Mouse (Mus musculus) kidney, embryonic 15.5 days (tissue): ENCODE measurements around the gene Hp1bp3. TPM values are rescaled to one million over a fixed set of nuclear protein-coding genes. Genes with fewer than 3 reads are reported as not detected.
A peak's percentile ranks its signal among the peaks of the same experiment; 100 is the strongest.

Experiments used
- ATAC-seq: fragments of 200-750 bp; cut with Nextera tagmentation; replicated peaks from 2 replicates; pipeline ENCODE4 v1.8.0; 2017; ENCODE audit warnings: moderate TSS enrichment; ENCODE audit not compliant: low FRiP score
- H3K27ac ChIP-seq: fragments of 300-500 bp; sonication (generic); 2 replicates; pipeline ENCODE4 v1.5.1; 2015; ENCODE audit warnings: mild to moderate bottlenecking, inconsistent platforms
- H3K27me3 ChIP-seq: fragments of 300-500 bp; sonication (generic); 2 replicates; pipeline ENCODE4 v1.6.1; 2015; ENCODE audit warnings: inconsistent platforms
- H3K36me3 ChIP-seq: fragments of 300-500 bp; sonication (generic); 2 replicates; pipeline ENCODE4 v1.6.1; 2015; ENCODE audit warnings: inconsistent platforms
- H3K4me1 ChIP-seq: fragments of 300-500 bp; sonication (generic); 2 replicates; pipeline ENCODE4 v1.6.1; 2015; ENCODE audit warnings: inconsistent platforms
- H3K4me2 ChIP-seq: fragments of 300-500 bp; sonication (generic); 2 replicates; pipeline ENCODE4 v1.6.1; 2015; ENCODE audit warnings: moderate library complexity, mild to moderate bottlenecking, inconsistent platforms
- H3K4me3 ChIP-seq: fragments of 300-500 bp; sonication (generic); replicated peaks from 2 replicates; pipeline ENCODE4 v1.5.1; 2015; ENCODE audit warnings: mild to moderate bottlenecking, inconsistent platforms
- H3K9ac ChIP-seq: fragments of 300-500 bp; sonication (generic); 2 replicates; pipeline ENCODE4 v1.6.1; 2015; ENCODE audit warnings: mild to moderate bottlenecking, inconsistent platforms
- H3K9me3 ChIP-seq: fragments of 300-500 bp; sonication (generic); replicated peaks from 2 replicates; pipeline ENCODE4 v1.6.1; 2016; ENCODE audit warnings: inconsistent platforms
- WGBS: fragments of 180-500 bp; shearing (Covaris S2); methylation state at CpG from one replicate; pipeline ENCODE4 v1.1.7; 2015; ENCODE audit warnings: mixed read lengths; 5-methylcytosine and 5-hydroxymethylcytosine counted together
- polyA plus RNA-seq: library from polyadenylated mRNA; unstranded; fragments of >200 nt; fragmentation: Nextera tagmentation; extraction: Ambion mirVana; gene quantifications from 2 replicates; pipeline ENCODE4 v1.2.1, GENCODE M21; 2015

Hp1bp3 gene
- polyA plus RNA-seq, 1 experiment from 2014 or later: 161 TPM

GRCm38 (mm10) chr4:138246756-138247665 lies 30.9 kb downstream of the Hp1bp3 start:
- no peak for ATAC-seq
- Histone ChIP-seq H3K27ac (no peak overlapping the region), H3K36me3 (peaks cover 60% of the 10 kb centered on the region), H3K4me1 (peaks cover 29% of the 10 kb centered on the region), H3K4me3 (no peak overlapping the region), H3K27me3 (peaks cover 23% of the 10 kb centered on the region), H3K4me2 (no peak overlapping the region), H3K9ac (no peak overlapping the region), H3K9me3 (no peaks in the 10 kb centered on the region)
- 66% methylated on average over 27 of the region's 27 CpGs for WGBS

DNA sequence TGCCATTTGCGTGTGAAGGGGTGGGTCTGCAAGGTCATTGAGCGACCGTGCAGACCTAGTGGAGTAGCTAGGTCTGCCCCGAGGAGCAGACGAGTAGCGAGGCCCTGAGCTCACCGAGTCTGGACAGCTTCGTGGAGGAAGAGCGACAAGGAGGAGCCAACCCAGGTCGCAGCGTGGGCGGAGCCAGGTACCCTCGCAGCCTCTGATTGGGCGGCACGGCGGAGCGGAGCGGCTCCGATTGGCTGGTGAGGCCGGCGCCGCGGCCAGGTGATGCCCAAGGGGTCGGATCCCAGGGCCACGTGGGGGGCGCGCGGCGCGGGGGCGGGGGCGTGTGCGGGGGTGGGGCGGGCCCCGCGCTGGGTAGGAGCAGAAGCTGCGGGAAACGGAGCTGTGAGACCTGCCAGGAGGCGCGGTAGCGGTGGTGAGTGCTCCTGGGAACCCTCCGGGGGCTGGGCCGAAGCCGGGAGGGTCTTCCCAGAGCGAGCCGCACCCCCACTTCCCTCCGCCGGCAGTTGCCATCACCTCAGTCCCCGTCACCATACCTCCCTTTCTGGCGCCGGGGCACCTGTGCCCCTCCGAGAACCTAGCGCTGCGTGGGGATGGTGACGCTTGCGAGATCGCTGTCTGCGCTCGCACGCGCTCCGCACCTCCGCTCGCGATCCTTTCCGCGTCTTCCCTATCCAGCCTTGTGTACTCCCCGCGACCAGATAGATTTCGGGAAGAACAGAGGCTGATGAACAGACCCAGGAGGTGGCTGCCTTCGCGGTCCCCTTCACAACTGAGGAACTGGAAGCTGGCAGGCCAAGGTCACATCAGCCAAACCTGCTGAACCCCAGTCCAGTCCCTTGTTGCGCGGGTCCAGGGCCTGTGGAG lies 34.2 kb downstream of the Hp1bp3 start, which contains the start of the genes Sh2d5 and Kif17:
Gene Sh2d5 (plus strand): TSS at position 316 of the 873 bp plus-strand sequence.
Gene Kif17 (plus strand): TSS at position 348 of the 873 bp plus-strand sequence.
- peak; percentile 85 for ATAC-seq
- Histone ChIP-seq H3K27me3 (peaks cover 37% of the 10 kb centered on the region), H3K4me3 (peak within 1 kb of the TSS; percentile 55), H3K9ac (peak within 1 kb of the TSS; percentile 40), H3K4me2 (peak within 1 kb of the TSS; percentile 96), H3K36me3 (peaks cover 27% of the 10 kb centered on the region), H3K27ac (no peak within 1 kb of the TSS), H3K9me3 (no peaks in the 10 kb centered on the region), H3K4me1 (peaks cover 38% of the 10 kb centered on the region)
- WGBS: under 1% methylated on average over 66 of the region's 74 CpGs

DNA sequence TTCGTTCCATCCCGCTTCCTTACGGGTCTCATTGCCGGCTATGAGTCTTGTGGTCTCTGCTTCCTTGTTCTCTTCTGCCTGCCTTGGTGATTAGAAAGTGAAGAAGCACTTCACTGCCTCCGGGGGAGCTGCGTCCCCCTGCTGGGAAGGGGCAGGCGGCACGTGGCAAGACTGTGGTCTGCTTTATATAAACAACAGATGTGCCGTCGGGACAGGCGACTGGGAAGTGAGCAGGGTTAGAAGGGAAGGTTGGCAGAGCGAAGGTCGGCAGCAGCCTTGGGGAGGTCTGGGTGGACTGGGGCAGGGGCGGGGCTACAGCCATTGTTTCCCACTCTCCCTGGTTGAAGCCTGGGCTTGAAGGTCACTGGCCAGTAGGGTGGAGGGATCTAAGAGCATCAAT lies 35.7 kb downstream of the Hp1bp3 start:
- no peaks in the 10 kb centered on the region for H3K9me3 ChIP-seq
- peaks cover 12% of the 10 kb centered on the region for H3K36me3 ChIP-seq
- peaks cover 37% of the 10 kb centered on the region for H3K27me3 ChIP-seq
- peaks cover 38% of the 10 kb centered on the region for H3K4me1 ChIP-seq
- peak overlapping the region; percentile 96 for H3K4me2 ChIP-seq
- H3K9ac ChIP-seq: 0 out of 2 replicates have a peak overlapping the region, but pooled peaks have one; percentile 17
- under 1% methylated on average over 14 of the region's 14 CpGs for WGBS
- H3K27ac ChIP-seq: 0 out of 2 replicates have a peak overlapping the region, but pooled peaks have one; percentile 7
- ATAC-seq: peak; percentile 22; the same call in 1 of the 2 replicates
- peak overlapping the region; percentile 30 for H3K4me3 ChIP-seq

- ATAC-seq: no peak
- peaks cover 38% of the 10 kb centered on the region for H3K4me1 ChIP-seq
- H3K9me3 ChIP-seq: no peaks in the 10 kb centered on the region
- H3K4me2 ChIP-seq: peak overlapping the region; percentile 96
- H3K27ac ChIP-seq: no peak overlapping the region
- H3K9ac ChIP-seq: 0 out of 2 replicates have a peak overlapping the region, but pooled peaks have one; percentile 17
- peak overlapping the region; percentile 30 for H3K4me3 ChIP-seq
- H3K36me3 ChIP-seq: peaks cover 8% of the 10 kb centered on the region
- WGBS: 20% methylated on average over 5 of the region's 5 CpGs
- H3K27me3 ChIP-seq: peaks cover 37% of the 10 kb centered on the region
These were observed 36.1 kb downstream of the Hp1bp3 start for GRCm38 (mm10) chr4:138252231-138252630.

DNA sequence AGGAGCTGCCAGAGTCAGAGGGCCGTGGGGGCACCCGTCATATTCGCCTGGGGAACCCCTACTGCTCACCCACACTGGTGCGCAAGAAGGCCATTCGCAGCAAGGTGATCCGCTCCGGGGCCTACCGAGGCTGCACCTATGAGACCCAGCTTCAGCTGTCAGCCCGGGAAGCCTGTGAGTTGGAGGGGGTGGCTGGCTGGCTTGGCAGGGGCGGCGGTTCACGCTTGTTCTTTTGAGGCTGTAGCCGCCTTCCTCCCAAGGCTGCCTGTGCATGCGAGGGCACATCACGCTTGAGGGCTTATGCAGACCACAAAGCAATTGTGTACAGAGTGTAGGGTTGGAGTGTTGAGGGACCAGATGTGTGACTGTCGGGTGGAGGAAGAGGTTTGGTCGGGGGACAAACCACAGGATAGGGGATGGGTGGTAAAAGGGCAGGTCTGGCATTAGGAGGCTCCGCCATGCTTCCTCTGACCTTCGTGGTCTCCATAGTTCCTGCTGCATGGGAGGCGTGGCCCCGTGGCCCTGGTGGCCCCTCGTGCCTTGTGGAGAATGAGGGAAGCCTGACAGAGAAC lies 41.1 kb downstream of the Hp1bp3 start:
- H3K4me3 ChIP-seq: no peak overlapping the region
- H3K36me3 ChIP-seq: no peaks in the 10 kb centered on the region
- peaks cover 7% of the 10 kb centered on the region for H3K4me1 ChIP-seq
- no peak overlapping the region for H3K27ac ChIP-seq
- H3K27me3 ChIP-seq: peaks cover 14% of the 10 kb centered on the region
- no peaks in the 10 kb centered on the region for H3K9me3 ChIP-seq
- no peak overlapping the region for H3K9ac ChIP-seq
- no peak for ATAC-seq
- no peak overlapping the region for H3K4me2 ChIP-seq
- 85% methylated on average over 22 of the region's 22 CpGs for WGBS

DNA sequence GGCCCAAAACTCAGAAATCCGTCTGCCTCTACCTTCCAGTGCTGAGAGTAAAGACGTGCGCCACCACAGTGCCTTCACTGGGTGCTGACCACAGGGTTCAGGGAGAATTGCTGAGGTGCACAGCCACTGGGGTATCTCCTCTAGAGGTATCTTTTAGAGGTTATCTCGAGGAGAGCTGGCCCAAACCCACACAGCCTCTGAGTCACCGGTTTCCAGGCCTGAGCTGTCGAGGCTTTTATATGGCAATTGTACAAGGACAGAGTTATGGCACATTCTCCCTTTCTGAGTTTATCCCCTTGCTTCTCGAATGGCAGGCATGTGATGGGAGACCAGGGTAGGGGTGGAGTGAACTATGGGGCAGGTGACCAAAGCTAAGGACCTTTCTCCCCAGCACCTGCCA lies 42.6 kb downstream of the Hp1bp3 start:
- WGBS: 84% methylated on average over 7 of the region's 7 CpGs
- no peak for ATAC-seq
- H3K4me2 ChIP-seq: no peak overlapping the region
- no peak overlapping the region for H3K9ac ChIP-seq
- H3K4me3 ChIP-seq: no peak overlapping the region
- no peaks in the 10 kb centered on the region for H3K36me3 ChIP-seq
- H3K4me1 ChIP-seq: peaks cover 5% of the 10 kb centered on the region
- no peak overlapping the region for H3K27ac ChIP-seq
- H3K9me3 ChIP-seq: no peaks in the 10 kb centered on the region
- peaks cover 12% of the 10 kb centered on the region; the same call in 1 of the 2 replicates for H3K27me3 ChIP-seq

DNA sequence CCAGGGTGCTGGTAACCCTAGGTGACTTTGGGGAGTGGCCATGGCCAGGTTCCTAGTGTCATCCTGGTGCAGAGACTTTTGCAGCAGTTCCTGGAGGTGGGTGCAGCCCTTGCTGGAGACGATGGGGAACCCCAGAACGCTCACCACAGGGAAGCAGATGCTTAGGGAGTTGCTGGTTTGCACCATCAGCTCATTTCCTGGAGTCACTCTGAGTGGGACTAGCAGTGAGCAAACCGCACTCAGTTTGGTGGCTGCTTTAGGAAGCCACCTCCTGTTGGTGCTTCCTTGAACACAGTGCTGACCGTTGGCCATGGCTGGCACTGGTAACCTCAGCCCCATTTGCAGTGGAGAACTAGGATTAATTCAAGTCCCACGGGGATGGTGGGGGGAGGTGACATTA lies 43.4 kb downstream of the Hp1bp3 start:
- Histone ChIP-seq H3K9ac (no peak overlapping the region), H3K27ac (no peak overlapping the region), H3K36me3 (no peaks in the 10 kb centered on the region), H3K4me1 (peaks cover 5% of the 10 kb centered on the region), H3K9me3 (no peaks in the 10 kb centered on the region), H3K4me2 (no peak overlapping the region), H3K4me3 (no peak overlapping the region), H3K27me3 (peaks cover 20% of the 10 kb centered on the region; the same call in 1 of the 2 replicates)
- 81% methylated on average over 5 of the region's 5 CpGs for WGBS
- ATAC-seq: no peak

DNA sequence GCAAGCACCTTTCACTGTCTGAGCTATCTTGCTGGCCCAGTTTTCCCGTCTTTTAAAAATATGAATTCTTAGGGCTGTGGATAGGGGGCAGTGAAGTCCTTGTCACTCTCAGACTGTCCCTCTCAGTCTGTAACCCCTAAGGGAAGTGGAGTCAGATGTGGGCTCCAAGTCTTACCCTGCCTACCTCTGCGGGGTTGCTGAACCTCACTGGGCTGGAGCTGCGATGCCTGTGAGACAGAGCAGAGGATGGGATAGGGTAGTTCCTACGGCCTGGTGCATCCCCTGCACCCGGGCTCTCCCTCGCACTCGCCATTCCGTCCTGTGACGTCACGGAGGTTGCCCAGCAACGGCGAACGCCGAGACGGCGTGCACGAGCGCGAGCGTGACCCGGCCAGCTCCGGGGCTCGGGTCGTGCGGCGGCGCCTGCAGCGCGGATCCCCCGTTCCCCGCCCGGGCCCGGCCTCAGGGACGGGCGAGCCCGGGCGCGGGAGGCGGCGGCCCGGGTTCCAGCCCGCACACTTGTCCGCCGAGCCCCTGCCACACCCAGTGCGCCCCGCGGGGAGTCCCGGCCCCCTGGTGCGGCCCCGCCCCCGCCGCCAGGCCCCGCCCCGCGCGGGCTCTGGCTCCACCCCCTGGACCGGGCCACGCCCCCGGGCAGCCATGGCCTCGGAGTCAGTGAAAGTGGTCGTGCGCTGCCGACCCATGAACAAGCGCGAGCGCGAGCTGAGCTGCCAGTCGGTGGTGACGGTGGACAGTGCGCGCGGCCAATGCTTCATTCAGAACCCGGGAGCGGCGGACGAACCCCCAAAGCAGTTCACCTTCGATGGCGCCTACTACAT lies 46.0 kb downstream of the Hp1bp3 start:
- Histone ChIP-seq H3K9me3 (no peaks in the 10 kb centered on the region), H3K4me3 (peak overlapping the region; percentile 84), H3K27ac (no peak overlapping the region), H3K36me3 (no peaks in the 10 kb centered on the region), H3K4me1 (peaks cover 5% of the 10 kb centered on the region), H3K27me3 (peaks cover 23% of the 10 kb centered on the region; the same call in 1 of the 2 replicates), H3K9ac (peak overlapping the region; percentile 48), H3K4me2 (peak overlapping the region; percentile 89)
- peak; percentile 91 for ATAC-seq
- WGBS: under 1% methylated on average over 77 of the region's 78 CpGs

GRCm38 (mm10) chr4:138267869-138268268 lies 51.8 kb downstream of the Hp1bp3 start:
- no peak overlapping the region for H3K9ac ChIP-seq
- peaks cover 1% of the 10 kb centered on the region for H3K4me1 ChIP-seq
- no peak for ATAC-seq
- 83% methylated on average over 10 of the region's 10 CpGs for WGBS
- no peaks in the 10 kb centered on the region for H3K9me3 ChIP-seq
- H3K4me2 ChIP-seq: no peak overlapping the region
- H3K27me3 ChIP-seq: peaks cover 21% of the 10 kb centered on the region; the same call in 1 of the 2 replicates
- no peak overlapping the region for H3K27ac ChIP-seq
- no peak overlapping the region for H3K4me3 ChIP-seq
- H3K36me3 ChIP-seq: no peaks in the 10 kb centered on the region

GRCm38 (mm10) chr4:138272011-138272997 lies 56.2 kb downstream of the Hp1bp3 start:
- H3K9me3 ChIP-seq: no peaks in the 10 kb centered on the region
- no peaks in the 10 kb centered on the region for H3K36me3 ChIP-seq
- peaks cover 3% of the 10 kb centered on the region; the same call in 1 of the 2 replicates for H3K27me3 ChIP-seq
- 64% methylated on average over 14 of the region's 14 CpGs for WGBS
- no peak overlapping the region for H3K4me2 ChIP-seq
- no peak overlapping the region for H3K9ac ChIP-seq
- 0 out of 2 replicates have a peak, but pooled peaks have one; percentile 46 for ATAC-seq
- no peaks in the 10 kb centered on the region for H3K4me1 ChIP-seq
- H3K27ac ChIP-seq: no peak overlapping the region
- no peak overlapping the region for H3K4me3 ChIP-seq
